Mouse (Mus musculus): ENCODE results near the gene Mfsd13b.
"Not testable (repeated sequence)": the region's sequence is repeated elsewhere in the genome, so short reads cannot be mapped to it uniquely, and the experiment has no call there.

Gene Mfsd13b

GRCm38 (mm10) chr7:120991191-120991590 is 8.9 kb downstream of the Mfsd13b start:
- no peak for DNase-seq

- DNase-seq: no peak
These were observed 16.8 kb downstream of the Mfsd13b start for GRCm38 (mm10) chr7:120999021-120999530.

GRCm38 (mm10) chr7:121000065-121000822 is 17.9 kb downstream of the Mfsd13b start:
- DNase-seq: no peak

GRCm38 (mm10) chr7:121001879-121002278 is 19.6 kb downstream of the Mfsd13b start:
- DNase-seq: no peak

GRCm38 (mm10) chr7:121002407-121002928 is 20.2 kb downstream of the Mfsd13b start:
- no peak for DNase-seq

GRCm38 (mm10) chr7:121003793-121004418 is 21.6 kb downstream of the Mfsd13b start:
- no peak for DNase-seq

- no peak for DNase-seq
These were observed 29.7 kb downstream of the Mfsd13b start for GRCm38 (mm10) chr7:121011794-121012689.

- DNase-seq: no peak
These were observed 32.2 kb downstream of the Mfsd13b start for GRCm38 (mm10) chr7:121014486-121014885.

- no peak for DNase-seq
These were observed 36.5 kb downstream of the Mfsd13b start for GRCm38 (mm10) chr7:121018778-121019177.

GRCm38 (mm10) chr7:121020277-121020676 is 38.0 kb downstream of the Mfsd13b start:
- DNase-seq: no peak

GRCm38 (mm10) chr7:121025221-121026008 is 43.1 kb downstream of the Mfsd13b start:
- DNase-seq: no peak

GRCm38 (mm10) chr7:121026300-121026699 is 44.0 kb downstream of the Mfsd13b start:
- no peak for DNase-seq

- not testable (repeated sequence) for DNase-seq
These were observed 47.6 kb downstream of the Mfsd13b start for GRCm38 (mm10) chr7:121029947-121030346.

- peak; percentile 98 for DNase-seq
These were observed 51.7 kb downstream of the Mfsd13b start, which contains the start of gene Mettl9 for GRCm38 (mm10) chr7:121033856-121034652. TSS of gene Mettl9 (plus strand) at chr7:121034445.

GRCm38 (mm10) chr7:121034701-121035141 is 52.4 kb downstream of the Mfsd13b start:
- no peak for DNase-seq

GRCm38 (mm10) chr7:121035161-121035721 is 52.9 kb downstream of the Mfsd13b start:
- peak in 1 of 2 experiments; percentile 35 for DNase-seq

- no peak for DNase-seq
These were observed 58.3 kb downstream of the Mfsd13b start for GRCm38 (mm10) chr7:121040595-121040994.

- no peak for DNase-seq
These were observed 59.7 kb downstream of the Mfsd13b start for GRCm38 (mm10) chr7:121041989-121042388.

GRCm38 (mm10) chr7:121043004-121043403 is 60.7 kb downstream of the Mfsd13b start:
- DNase-seq: no peak

GRCm38 (mm10) chr7:121043510-121043909 is 61.2 kb downstream of the Mfsd13b start:
- no peak for DNase-seq

GRCm38 (mm10) chr7:121044251-121044650 is 61.9 kb downstream of the Mfsd13b start:
- no peak for DNase-seq
